Mouse (Mus musculus) embryonic facial prominence, embryonic 12.5 days (tissue): ENCODE results near the gene Cadps. TPM values are rescaled to one million over a fixed set of nuclear protein-coding genes. Genes with fewer than 3 reads are reported as not detected.

ENCODE experiments used
- ATAC-seq: fragments of 200-750 bp; cut with Nextera tagmentation; 2 replicates; pipeline ENCODE4 v1.8.0; 2017; ENCODE audit not compliant: insufficient number of reproducible peaks, insufficient read depth, low FRiP score, low TSS enrichment
- H3K27ac ChIP-seq: fragments of 300-500 bp; sonication (generic); 2 replicates; pipeline ENCODE4 v1.5.1; 2016; ENCODE audit warnings: mild to moderate bottlenecking
- H3K27me3 ChIP-seq: fragments of 300-500 bp; sonication (generic); 2 replicates; pipeline ENCODE4 v1.6.1; 2016; ENCODE audit warnings: mild to moderate bottlenecking, moderate library complexity
- H3K36me3 ChIP-seq: fragments of 300-500 bp; sonication (generic); 2 replicates; pipeline ENCODE4 v1.6.1; 2016; ENCODE audit warnings: mild to moderate bottlenecking
- H3K4me1 ChIP-seq: fragments of 300-500 bp; sonication (generic); 2 replicates; pipeline ENCODE4 v1.6.1; 2016
- H3K4me2 ChIP-seq: fragments of 300-500 bp; sonication (generic); replicated peaks from 2 replicates; pipeline ENCODE4 v1.6.1; 2016; ENCODE audit warnings: mild to moderate bottlenecking, moderate library complexity
- H3K4me3 ChIP-seq: fragments of 300-500 bp; sonication (generic); 2 replicates; pipeline ENCODE4 v1.5.1; 2016; ENCODE audit warnings: mild to moderate bottlenecking
- H3K9ac ChIP-seq: fragments of 300-500 bp; sonication (generic); 2 replicates; pipeline ENCODE4 v1.6.1; 2016; ENCODE audit warnings: mild to moderate bottlenecking, moderate library complexity
- H3K9me3 ChIP-seq: fragments of 300-500 bp; sonication (generic); 2 replicates; pipeline ENCODE4 v1.6.1; 2016; ENCODE audit warnings: mild to moderate bottlenecking, moderate library complexity
- WGBS: fragments of 180-500 bp; shearing (Covaris S2); methylation state at CpG from one replicate; pipeline ENCODE4 v1.1.7; 2016; 5-methylcytosine and 5-hydroxymethylcytosine counted together
- polyA plus RNA-seq: library from polyadenylated mRNA; unstranded; fragments of >200 nt; fragmentation: Nextera tagmentation; extraction: Ambion mirVana; gene quantifications from 2 replicates; pipeline ENCODE4 v1.2.1, GENCODE M21; 2016

The Cadps gene
- 2.5 and 3.8 TPM in 2 replicates for polyA plus RNA-seq

- peak; percentile 57 for ATAC-seq
- no peaks in the 10 kb centered on the region for H3K4me1 ChIP-seq
- H3K4me2 ChIP-seq: peak within 1 kb of the TSS; percentile 87
- no peaks in the 10 kb centered on the region for H3K36me3 ChIP-seq
- H3K9me3 ChIP-seq: no peaks in the 10 kb centered on the region
- H3K9ac ChIP-seq: peak within 1 kb of the TSS; percentile 60
- H3K27me3 ChIP-seq: peaks cover 23% of the 10 kb centered on the region
- WGBS: under 1% methylated on average over 57 of the region's 71 CpGs
- H3K27ac ChIP-seq: peak within 1 kb of the TSS; percentile 60
- peak within 1 kb of the TSS; percentile 52 for H3K4me3 ChIP-seq
These were observed at the start of gene Cadps for GRCm38 (mm10) chr14:12822491-12823219. TSS of gene Cadps (minus strand) at chr14:12823079.

GRCm38 (mm10) chr14:12869605-12870004 lies 46.7 kb upstream of the Cadps start:
- H3K36me3 ChIP-seq: no peaks in the 10 kb centered on the region
- no peak overlapping the region for H3K27ac ChIP-seq
- H3K4me3 ChIP-seq: no peak overlapping the region
- H3K27me3 ChIP-seq: no peaks in the 10 kb centered on the region
- no peak for ATAC-seq
- H3K9me3 ChIP-seq: no peaks in the 10 kb centered on the region
- no peak overlapping the region for H3K4me2 ChIP-seq
- WGBS: 94% methylated on average over 1 of the region's 1 CpGs
- H3K9ac ChIP-seq: no peak overlapping the region
- H3K4me1 ChIP-seq: no peaks in the 10 kb centered on the region

- no peak overlapping the region for H3K27ac ChIP-seq
- H3K4me2 ChIP-seq: no peak overlapping the region
- H3K4me3 ChIP-seq: no peak overlapping the region
- H3K4me1 ChIP-seq: no peaks in the 10 kb centered on the region
- no peaks in the 10 kb centered on the region for H3K9me3 ChIP-seq
- no peaks in the 10 kb centered on the region for H3K36me3 ChIP-seq
- ATAC-seq: no peak
- H3K27me3 ChIP-seq: no peaks in the 10 kb centered on the region
- WGBS: 71% methylated on average over 2 of the region's 2 CpGs
- no peak overlapping the region for H3K9ac ChIP-seq
These were observed 42.4 kb upstream of the Cadps start for GRCm38 (mm10) chr14:12865258-12865657.

- no peaks in the 10 kb centered on the region for H3K27me3 ChIP-seq
- no peak for ATAC-seq
- H3K4me1 ChIP-seq: no peaks in the 10 kb centered on the region
- H3K9me3 ChIP-seq: no peaks in the 10 kb centered on the region
- no peaks in the 10 kb centered on the region for H3K36me3 ChIP-seq
- no peak overlapping the region for H3K4me3 ChIP-seq
- no peak overlapping the region for H3K4me2 ChIP-seq
- no peak overlapping the region for H3K27ac ChIP-seq
- H3K9ac ChIP-seq: no peak overlapping the region
These were observed 21.0 kb upstream of the Cadps start for GRCm38 (mm10) chr14:12843860-12844259.

GRCm38 (mm10) chr14:12839471-12839870 lies 16.6 kb upstream of the Cadps start:
- H3K4me3 ChIP-seq: no peak overlapping the region
- no peaks in the 10 kb centered on the region for H3K4me1 ChIP-seq
- H3K9me3 ChIP-seq: no peaks in the 10 kb centered on the region
- no peak overlapping the region for H3K27ac ChIP-seq
- no peaks in the 10 kb centered on the region for H3K27me3 ChIP-seq
- no peak overlapping the region for H3K4me2 ChIP-seq
- no peak overlapping the region for H3K9ac ChIP-seq
- H3K36me3 ChIP-seq: no peaks in the 10 kb centered on the region
- ATAC-seq: no peak
- 68% methylated on average over 1 of the region's 1 CpGs for WGBS

- Histone ChIP-seq H3K9me3 (no peaks in the 10 kb centered on the region), H3K27me3 (no peaks in the 10 kb centered on the region), H3K4me2 (no peak overlapping the region), H3K36me3 (no peaks in the 10 kb centered on the region), H3K4me3 (no peak overlapping the region), H3K27ac (no peak overlapping the region), H3K9ac (no peak overlapping the region), H3K4me1 (no peaks in the 10 kb centered on the region)
- no peak for ATAC-seq
These were observed 16.1 kb upstream of the Cadps start for GRCm38 (mm10) chr14:12838949-12839348.

GRCm38 (mm10) chr14:12838323-12838722 lies 15.4 kb upstream of the Cadps start:
- Histone ChIP-seq H3K36me3 (no peaks in the 10 kb centered on the region), H3K4me1 (no peaks in the 10 kb centered on the region), H3K9me3 (no peaks in the 10 kb centered on the region), H3K4me2 (no peak overlapping the region), H3K9ac (no peak overlapping the region), H3K4me3 (no peak overlapping the region), H3K27ac (no peak overlapping the region), H3K27me3 (no peaks in the 10 kb centered on the region)
- ATAC-seq: no peak

- Histone ChIP-seq H3K27me3 (no peaks in the 10 kb centered on the region), H3K9me3 (no peaks in the 10 kb centered on the region), H3K4me2 (no peak overlapping the region), H3K4me1 (no peaks in the 10 kb centered on the region), H3K9ac (no peak overlapping the region), H3K36me3 (no peaks in the 10 kb centered on the region), H3K27ac (no peak overlapping the region), H3K4me3 (no peak overlapping the region)
- ATAC-seq: no peak
- 20% methylated on average over 1 of the region's 1 CpGs for WGBS
These were observed 15.0 kb upstream of the Cadps start for GRCm38 (mm10) chr14:12837902-12838301.

- no peak overlapping the region for H3K9ac ChIP-seq
- no peak overlapping the region for H3K27ac ChIP-seq
- 13% methylated on average over 6 of the region's 6 CpGs for WGBS
- H3K4me1 ChIP-seq: no peaks in the 10 kb centered on the region
- no peaks in the 10 kb centered on the region for H3K36me3 ChIP-seq
- H3K9me3 ChIP-seq: no peaks in the 10 kb centered on the region
- H3K4me3 ChIP-seq: no peak overlapping the region
- no peak for ATAC-seq
- H3K27me3 ChIP-seq: peaks cover 23% of the 10 kb centered on the region
- no peak overlapping the region for H3K4me2 ChIP-seq
These were observed 902 bp upstream of the Cadps start for GRCm38 (mm10) chr14:12823781-12824180.

GRCm38 (mm10) chr14:12821831-12822490 lies 918 bp downstream of the Cadps start:
- ATAC-seq: peak; percentile 85
- H3K9me3 ChIP-seq: no peaks in the 10 kb centered on the region
- H3K27me3 ChIP-seq: peaks cover 23% of the 10 kb centered on the region
- H3K4me2 ChIP-seq: peak overlapping the region; percentile 87
- no peaks in the 10 kb centered on the region for H3K36me3 ChIP-seq
- peak overlapping the region; percentile 60 for H3K27ac ChIP-seq
- H3K4me3 ChIP-seq: peak overlapping the region; percentile 52
- no peaks in the 10 kb centered on the region for H3K4me1 ChIP-seq
- H3K9ac ChIP-seq: peak overlapping the region; percentile 60
- WGBS: under 1% methylated on average over 52 of the region's 58 CpGs

GRCm38 (mm10) chr14:12821156-12821813 lies 1.6 kb downstream of the Cadps start:
- 1% methylated on average over 13 of the region's 13 CpGs for WGBS
- peak overlapping the region; percentile 52 for H3K4me3 ChIP-seq

GRCm38 (mm10) chr14:12820149-12820548 lies 2.7 kb downstream of the Cadps start:
- Histone ChIP-seq H3K36me3 (no peaks in the 10 kb centered on the region), H3K27me3 (peaks cover 23% of the 10 kb centered on the region), H3K9ac (no peak overlapping the region), H3K4me3 (no peak overlapping the region), H3K4me1 (no peaks in the 10 kb centered on the region), H3K4me2 (no peak overlapping the region), H3K27ac (no peak overlapping the region), H3K9me3 (no peaks in the 10 kb centered on the region)
- no peak for ATAC-seq
- 75% methylated on average over 1 of the region's 1 CpGs for WGBS

More at GRCm38 (mm10) chr14:12821156-12821813, 1.6 kb downstream of the Cadps start:
- Histone ChIP-seq H3K27me3 (peaks cover 23% of the 10 kb centered on the region), H3K4me1 (no peaks in the 10 kb centered on the region), H3K9me3 (no peaks in the 10 kb centered on the region), H3K9ac (peak overlapping the region; percentile 60), H3K36me3 (no peaks in the 10 kb centered on the region), H3K4me2 (peak overlapping the region; percentile 87), H3K27ac (no peak overlapping the region)
- ATAC-seq: 0 out of 2 replicates have a peak, but pooled peaks have one; percentile 39
